8 mouse cellular contexts compared by ENCODE assay signal in genomic region chr7:17025505-17025894, GRCm38 (mm10). TPM values are rescaled to one million over a fixed set of nuclear protein-coding genes. Genes with fewer than 3 reads are reported as not detected.
A peak's percentile ranks its signal among the peaks of the same experiment; 100 is the strongest.
DNase-seq lines count a peak whose midpoint lies in the region; ATAC-seq and TF ChIP-seq lines count a peak whose summit lies in the region.

No protein-coding gene starts in this region.

- no peak for DNase-seq in heart, postnatal 0 days (ENCODE audit: low spot score)
- no peak for DNase-seq in heart, adult 18-20 months
- no peak for DNase-seq in liver, embryonic 11.5 days (ENCODE audit: low spot score)
- no peak for DNase-seq in natural killer cell, adult 2 months (ENCODE audit: low spot score in 2 of 2)
- no peak for DNase-seq in layer of hippocampus, adult 11-12 months (ENCODE audit: low spot score)
- DNase-seq in left cerebral cortex, adult 9 months (ENCODE audit: low spot score in 2 of 2) = no peak

- 37% methylated on average over 4 of the region's 4 CpGs for WGBS in heart, postnatal 0 days
- 75% methylated on average over 4 of the region's 4 CpGs for WGBS in embryonic facial prominence, embryonic 12.5 days
- 46% methylated on average over 4 of the region's 4 CpGs for WGBS in liver, embryonic 11.5 days

- H3K4me1 ChIP-seq in heart, postnatal 0 days (ENCODE audit: control insufficient read depth, insufficient read depth) = peaks cover 51% of the 10 kb centered on the region
- peaks cover 70% of the 10 kb centered on the region for H3K4me1 ChIP-seq in E14TG2a.4 (replicated peaks; ENCODE audit: low read depth, low read length)
- peaks cover 22% of the 10 kb centered on the region for H3K4me1 ChIP-seq in embryonic facial prominence, embryonic 12.5 days
- H3K4me1 ChIP-seq in liver, embryonic 11.5 days (replicated peaks; ENCODE audit: control insufficient read depth, insufficient read depth, low read length) = peaks cover 33% of the 10 kb centered on the region

- TF ChIP-seq CTCF in heart, postnatal 0 days (IDR thresholded peaks at IDR 0.05; ENCODE audit: low read depth) = no peak
- TF ChIP-seq CTCF in E14TG2a.4 (conservative IDR thresholded peaks at IDR 0.05; ENCODE audit: low read length) = no peak

- H3K36me3 ChIP-seq in heart, postnatal 0 days (replicated peaks; ENCODE audit: control insufficient read depth, insufficient read depth, low read length) = peaks cover 22% of the 10 kb centered on the region
- peaks cover 61% of the 10 kb centered on the region for H3K36me3 ChIP-seq in E14TG2a.4 (ENCODE audit: insufficient read depth, low read length)
- H3K36me3 ChIP-seq in embryonic facial prominence, embryonic 12.5 days = peaks cover 40% of the 10 kb centered on the region
- peaks cover 13% of the 10 kb centered on the region; the same call in 1 of the 2 replicates for H3K36me3 ChIP-seq in liver, embryonic 11.5 days (ENCODE audit: control insufficient read depth, insufficient read depth, low read length)

- TF ChIP-seq EP300 in heart, postnatal 0 days (IDR thresholded peaks at IDR 0.05; ENCODE audit: low read depth) = no peak

- peak overlapping the region; percentile 24; the same call in 1 of the 2 replicates for H3K9ac ChIP-seq in heart, postnatal 0 days (replicated peaks; ENCODE audit: low read depth, low read length)
- H3K9ac ChIP-seq in embryonic facial prominence, embryonic 12.5 days = peak overlapping the region; percentile 84; the same call in 1 of the 2 replicates
- no peak overlapping the region for H3K9ac ChIP-seq in liver, embryonic 11.5 days (ENCODE audit: low read depth, low read length)

- ATAC-seq in heart, postnatal 0 days (ENCODE audit: insufficient read depth, low read depth) = no peak
- no peak for ATAC-seq in embryonic facial prominence, embryonic 12.5 days (ENCODE audit: insufficient number of reproducible peaks, insufficient read depth, low FRiP score, low TSS enrichment)
- no peak for ATAC-seq in liver, embryonic 11.5 days (replicated peaks; ENCODE audit: low FRiP score)

- no peaks in the 10 kb centered on the region for H3K27me3 ChIP-seq in heart, postnatal 0 days (ENCODE audit: control insufficient read depth, insufficient read depth, low read length)
- H3K27me3 ChIP-seq in E14TG2a.4 (ENCODE audit: insufficient read depth, low read length) = no peaks in the 10 kb centered on the region
- no peaks in the 10 kb centered on the region for H3K27me3 ChIP-seq in embryonic facial prominence, embryonic 12.5 days
- no peaks in the 10 kb centered on the region for H3K27me3 ChIP-seq in liver, embryonic 11.5 days (replicated peaks; ENCODE audit: control insufficient read depth, insufficient read depth, low read length)

- H3K4me3 ChIP-seq in heart, postnatal 0 days (ENCODE audit: low read depth, low read length) = no peak overlapping the region
- H3K4me3 ChIP-seq in E14TG2a.4 (replicated peaks; ENCODE audit: low read length) = peak overlapping the region; percentile 100
- H3K4me3 ChIP-seq in embryonic facial prominence, embryonic 12.5 days = no peak overlapping the region
- peak overlapping the region; percentile 81 for H3K4me3 ChIP-seq in liver, embryonic 11.5 days (ENCODE audit: low read depth, low read length)

- H3K9me3 ChIP-seq in heart, postnatal 0 days (replicated peaks; ENCODE audit: control insufficient read depth, low read length) = no peaks in the 10 kb centered on the region
- H3K9me3 ChIP-seq in E14TG2a.4 (ENCODE audit: low read length) = peaks cover 3% of the 10 kb centered on the region; the same call in 1 of the 2 replicates
- no peaks in the 10 kb centered on the region for H3K9me3 ChIP-seq in embryonic facial prominence, embryonic 12.5 days
- no peaks in the 10 kb centered on the region for H3K9me3 ChIP-seq in liver, embryonic 11.5 days (ENCODE audit: control insufficient read depth, low read length)

- H3K27ac ChIP-seq in heart, postnatal 0 days (ENCODE audit: low read depth) = peak overlapping the region; percentile 75
- H3K27ac ChIP-seq in embryonic facial prominence, embryonic 12.5 days = no peak overlapping the region
- no peak overlapping the region for H3K27ac ChIP-seq in liver, embryonic 11.5 days (ENCODE audit: low read depth, low read length)

- peak overlapping the region; percentile 68 for H3K4me2 ChIP-seq in heart, postnatal 0 days (ENCODE audit: low read depth, low read length)
- 0 out of 2 replicates have a peak overlapping the region, but pooled peaks have one; percentile 83 for H3K4me2 ChIP-seq in embryonic facial prominence, embryonic 12.5 days (replicated peaks)
- peak overlapping the region; percentile 81 for H3K4me2 ChIP-seq in liver, embryonic 11.5 days

RNA-seq across cellular contexts. Expression of gene Ppp5c, which starts 2.2 kb away (rescaled TPM):
- total RNA-seq in heart, postnatal 0 days (2014; rRNA removed; ENCODE audit: low replicate concordance) = 55.0 and 68.0 TPM in 2 replicates
- polyA plus RNA-seq in heart, postnatal 0 days (2015; fragmentation: Nextera tagmentation; extraction: Ambion mirVana) = 88.5 and 93.6 TPM in 2 replicates
- 10 to 100 TPM; 98.8 to 98.9 TPM for total RNA-seq in heart, adult 18-20 months (2021)
- 110 TPM in 2 replicates for polyA plus RNA-seq in embryonic facial prominence, embryonic 12.5 days (2016; fragmentation: Nextera tagmentation; extraction: Ambion mirVana)
- polyA plus RNA-seq in liver, embryonic 11.5 days (2014; fragmentation: Nextera tagmentation; extraction: Ambion mirVana) = 124 and 128 TPM in 2 replicates

RNA-seq across cellular contexts. Expression of gene Ccdc8, which starts 33.0 kb away (rescaled TPM):
- 30.8 and 31.2 TPM in 2 replicates for total RNA-seq in heart, postnatal 0 days (2014; rRNA removed; ENCODE audit: low replicate concordance)
- 10.0 and 11.7 TPM in 2 replicates for polyA plus RNA-seq in heart, postnatal 0 days (2015; fragmentation: Nextera tagmentation; extraction: Ambion mirVana)
- total RNA-seq in heart, adult 18-20 months (2021) = 1 to 10 TPM; 3.8 to 4.5 TPM
- polyA plus RNA-seq in embryonic facial prominence, embryonic 12.5 days (2016; fragmentation: Nextera tagmentation; extraction: Ambion mirVana) = 21.6 and 26.2 TPM in 2 replicates
- polyA plus RNA-seq in liver, embryonic 11.5 days (2014; fragmentation: Nextera tagmentation; extraction: Ambion mirVana) = 13.2 and 13.5 TPM in 2 replicates

RNA-seq across cellular contexts. Expression of gene Hif3a, which starts 36.7 kb away (rescaled TPM):
- 29.7 and 35.5 TPM in 2 replicates for total RNA-seq in heart, postnatal 0 days (2014; rRNA removed; ENCODE audit: low replicate concordance)
- polyA plus RNA-seq in heart, postnatal 0 days (2015; fragmentation: Nextera tagmentation; extraction: Ambion mirVana) = 4.2 and 6.2 TPM in 2 replicates
- total RNA-seq in heart, adult 18-20 months (2021) = 1 to 10 TPM; 1.9 to 4.1 TPM
- polyA plus RNA-seq in embryonic facial prominence, embryonic 12.5 days (2016; fragmentation: Nextera tagmentation; extraction: Ambion mirVana) = 10.7 and 13.0 TPM in 2 replicates
- 28.3 and 32.1 TPM in 2 replicates for polyA plus RNA-seq in liver, embryonic 11.5 days (2014; fragmentation: Nextera tagmentation; extraction: Ambion mirVana)

RNA-seq across cellular contexts. Expression of gene Gm42372, which starts 42.6 kb away (rescaled TPM):
- not detected in 2 replicates for total RNA-seq in heart, postnatal 0 days (2014; rRNA removed; ENCODE audit: low replicate concordance)
- polyA plus RNA-seq in heart, postnatal 0 days (2015; fragmentation: Nextera tagmentation; extraction: Ambion mirVana) = not detected in 2 replicates
- total RNA-seq in heart, adult 18-20 months (2021) = under 1 TPM in 1 of 2 experiments, not detected in 1; 0.08 TPM
- polyA plus RNA-seq in embryonic facial prominence, embryonic 12.5 days (2016; fragmentation: Nextera tagmentation; extraction: Ambion mirVana) = 0.36 and 0.41 TPM in 2 replicates
- polyA plus RNA-seq in liver, embryonic 11.5 days (2014; fragmentation: Nextera tagmentation; extraction: Ambion mirVana) = 0.15 and 0.16 TPM in 2 replicates

RNA-seq across cellular contexts. Expression of gene Psg16, which starts 48.3 kb away (rescaled TPM):
- 0.08 TPM in 1 of 2 replicates, not detected in the other for total RNA-seq in heart, postnatal 0 days (2014; rRNA removed; ENCODE audit: low replicate concordance)
- polyA plus RNA-seq in heart, postnatal 0 days (2015; fragmentation: Nextera tagmentation; extraction: Ambion mirVana) = 0.07 and 0.12 TPM in 2 replicates
- under 1 TPM in 1 of 2 experiments, not detected in 1; 0.08 TPM for total RNA-seq in heart, adult 18-20 months (2021)
- polyA plus RNA-seq in embryonic facial prominence, embryonic 12.5 days (2016; fragmentation: Nextera tagmentation; extraction: Ambion mirVana) = 0.13 and 0.14 TPM in 2 replicates
- polyA plus RNA-seq in liver, embryonic 11.5 days (2014; fragmentation: Nextera tagmentation; extraction: Ambion mirVana) = 0.12 TPM in 2 replicates

Comparison
In these comparisons a context has a peak if more than half of its experiments do, and no peak if none do; other contexts are left out.
1. H3K4me3 ChIP-seq: peak in E14TG2a.4 (single experiment) and liver, embryonic 11.5 days (single experiment); none in heart, postnatal 0 days (single experiment) and embryonic facial prominence, embryonic 12.5 days (single experiment).
2. Peak in every context shown above with its lines, with median percentiles within 50 percentile points of each other: H3K4me2 ChIP-seq.